Mouse (Mus musculus): ENCODE data around the gene Atp8a2.
A peak's percentile ranks its signal among the peaks of the same experiment; 100 is the strongest.

Gene Atp8a2

DNA sequence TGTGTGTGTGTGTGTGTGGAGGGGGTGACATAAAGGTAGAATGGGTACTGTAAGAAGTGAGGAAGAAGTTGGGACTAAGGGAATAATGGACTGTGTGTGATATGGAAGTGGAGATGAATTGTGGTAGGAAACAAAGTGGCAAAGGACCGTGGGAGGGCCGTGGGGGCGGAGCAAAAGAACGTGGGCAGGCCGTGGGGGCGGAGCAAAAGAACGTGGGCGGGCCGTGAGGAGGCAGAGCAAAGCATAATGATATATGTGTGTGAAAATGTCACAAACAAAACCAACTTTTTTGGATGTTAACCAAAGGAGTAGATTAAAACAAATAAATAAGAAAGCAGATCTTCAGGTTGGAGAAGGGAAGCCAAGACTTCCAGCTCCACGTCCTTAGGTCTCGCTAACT is 44.6 kb downstream of the Atp8a2 start:
- DNase-seq (ENCODE audit: low spot score): no peak

- no peak for DNase-seq (ENCODE audit: low spot score)
These were observed 48.1 kb downstream of the Atp8a2 start for GRCm38 (mm10) chr14:60148893-60149292.

DNA sequence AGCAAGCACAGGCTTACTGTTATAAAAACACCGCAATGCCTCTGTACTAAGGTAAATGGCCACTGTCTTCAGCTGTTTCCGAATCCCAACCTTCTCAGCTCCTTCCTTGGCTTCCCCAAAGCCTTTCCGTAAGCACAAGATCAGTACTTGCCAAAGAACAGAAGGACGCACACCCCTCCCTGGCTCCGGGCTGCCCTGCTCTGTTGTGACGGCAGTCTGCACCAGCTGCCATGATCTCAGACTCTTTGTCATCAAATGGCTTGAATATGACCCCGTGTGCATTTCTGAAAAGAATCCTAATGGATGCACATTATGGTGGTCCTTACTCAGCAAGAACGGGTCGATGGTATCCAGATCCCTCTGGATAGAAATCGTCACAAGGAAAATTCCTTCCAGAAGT is 53.7 kb downstream of the Atp8a2 start:
- DNase-seq (ENCODE audit: low spot score): no peak

DNA sequence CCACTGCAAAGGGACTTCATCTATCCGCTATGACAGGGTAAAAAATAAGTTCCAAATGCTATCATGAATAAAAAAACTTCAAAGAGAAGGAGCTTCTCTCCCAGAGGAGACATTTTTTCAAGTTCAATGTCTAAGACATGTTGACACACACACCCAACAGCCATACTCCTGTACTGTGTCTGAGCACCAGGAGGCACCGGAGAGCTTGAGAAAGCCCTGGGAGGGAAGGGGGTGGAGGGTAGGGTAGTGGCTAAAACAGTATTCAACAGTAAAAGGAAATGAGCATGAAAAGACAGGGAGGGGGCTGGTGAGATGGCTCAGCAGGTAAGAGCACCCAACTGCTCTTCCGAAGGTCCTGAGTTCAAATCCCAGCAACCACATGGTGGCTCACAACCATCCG is 58.6 kb downstream of the Atp8a2 start:
- DNase-seq (ENCODE audit: low spot score): no peak

- no peak for DNase-seq (ENCODE audit: low spot score)
These were observed 59.2 kb downstream of the Atp8a2 start for GRCm38 (mm10) chr14:60137812-60138211.

GRCm38 (mm10) chr14:60135801-60136200 is 61.2 kb downstream of the Atp8a2 start:
- no peak for DNase-seq (ENCODE audit: low spot score)

- no peak for DNase-seq (ENCODE audit: low spot score)
These were observed 62.3 kb downstream of the Atp8a2 start for GRCm38 (mm10) chr14:60134720-60135119.

DNA sequence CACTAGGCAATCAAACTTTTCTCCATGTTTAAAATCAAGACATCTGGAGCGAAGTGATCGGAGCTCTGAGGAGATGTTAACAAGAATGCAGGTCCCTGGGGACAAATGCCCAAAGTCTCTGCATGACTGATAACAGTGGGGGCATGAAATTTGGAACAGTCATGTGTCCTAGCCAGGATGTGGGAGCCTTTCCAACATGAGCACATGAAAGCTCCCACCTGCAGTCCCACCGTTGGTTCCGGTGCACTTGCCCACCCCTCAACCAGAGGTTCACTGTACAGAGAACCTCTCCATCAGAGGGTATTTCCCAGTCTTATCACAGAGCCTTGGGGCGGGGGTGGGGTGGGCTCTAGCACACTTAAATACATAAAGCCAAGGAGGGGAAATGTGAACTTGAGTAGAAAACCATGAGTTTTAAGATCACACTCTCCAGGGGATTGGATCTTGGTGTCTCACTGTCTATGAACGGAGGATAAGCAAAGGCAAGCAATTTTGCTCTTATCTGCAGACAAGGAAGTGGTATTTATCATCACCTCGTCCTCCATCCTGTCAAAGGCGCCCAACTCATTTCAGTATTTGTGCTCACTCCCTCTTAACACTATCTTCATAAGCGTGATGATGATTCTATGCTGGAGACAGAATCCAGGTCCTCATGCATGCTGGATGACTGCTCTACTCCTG is 65.6 kb downstream of the Atp8a2 start:
- no peak for DNase-seq (ENCODE audit: low spot score)

- DNase-seq (ENCODE audit: low spot score): no peak
These were observed 67.4 kb downstream of the Atp8a2 start for GRCm38 (mm10) chr14:60129564-60129963.

DNA sequence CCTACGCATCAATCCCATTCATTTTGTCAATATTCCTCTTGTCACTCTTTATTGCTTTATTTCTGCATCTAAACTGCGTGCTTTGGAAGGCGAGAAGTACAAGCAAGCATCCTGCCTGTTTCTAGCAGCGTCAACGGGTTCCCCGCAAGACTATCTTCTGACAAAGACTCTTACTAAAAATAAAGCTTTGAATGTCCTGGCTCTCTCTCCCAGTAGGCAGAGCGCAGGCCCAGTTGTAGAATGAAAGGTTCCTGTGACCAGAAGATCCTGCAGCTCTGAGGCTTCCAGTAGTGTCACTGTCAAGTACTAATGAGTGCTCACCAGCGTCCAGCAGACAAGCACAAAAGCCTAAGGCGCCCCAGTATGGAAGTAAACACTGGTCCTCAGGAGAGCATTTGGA is 71.8 kb downstream of the Atp8a2 start:
- no peak for DNase-seq (ENCODE audit: low spot score)

DNA sequence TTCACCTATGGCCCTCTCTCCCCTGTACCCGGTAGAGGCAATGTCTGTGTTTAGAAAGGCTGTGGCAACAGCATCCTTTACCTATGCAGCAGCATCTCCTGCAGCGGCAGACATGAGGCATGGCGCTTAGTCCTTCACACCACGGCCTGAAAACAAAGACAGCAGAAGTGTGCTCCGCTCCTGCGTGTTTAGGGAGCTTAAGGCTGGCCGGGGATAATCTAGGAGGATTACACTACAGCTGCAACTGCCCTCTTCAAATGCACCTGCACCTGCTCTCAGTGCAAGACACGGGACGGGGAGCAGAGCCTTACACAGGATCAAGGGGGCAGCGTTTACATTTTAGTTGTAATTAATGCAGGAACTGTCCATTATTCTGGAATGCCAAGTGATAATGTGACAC is 75.4 kb downstream of the Atp8a2 start:
- DNase-seq (ENCODE audit: low spot score): no peak

DNA sequence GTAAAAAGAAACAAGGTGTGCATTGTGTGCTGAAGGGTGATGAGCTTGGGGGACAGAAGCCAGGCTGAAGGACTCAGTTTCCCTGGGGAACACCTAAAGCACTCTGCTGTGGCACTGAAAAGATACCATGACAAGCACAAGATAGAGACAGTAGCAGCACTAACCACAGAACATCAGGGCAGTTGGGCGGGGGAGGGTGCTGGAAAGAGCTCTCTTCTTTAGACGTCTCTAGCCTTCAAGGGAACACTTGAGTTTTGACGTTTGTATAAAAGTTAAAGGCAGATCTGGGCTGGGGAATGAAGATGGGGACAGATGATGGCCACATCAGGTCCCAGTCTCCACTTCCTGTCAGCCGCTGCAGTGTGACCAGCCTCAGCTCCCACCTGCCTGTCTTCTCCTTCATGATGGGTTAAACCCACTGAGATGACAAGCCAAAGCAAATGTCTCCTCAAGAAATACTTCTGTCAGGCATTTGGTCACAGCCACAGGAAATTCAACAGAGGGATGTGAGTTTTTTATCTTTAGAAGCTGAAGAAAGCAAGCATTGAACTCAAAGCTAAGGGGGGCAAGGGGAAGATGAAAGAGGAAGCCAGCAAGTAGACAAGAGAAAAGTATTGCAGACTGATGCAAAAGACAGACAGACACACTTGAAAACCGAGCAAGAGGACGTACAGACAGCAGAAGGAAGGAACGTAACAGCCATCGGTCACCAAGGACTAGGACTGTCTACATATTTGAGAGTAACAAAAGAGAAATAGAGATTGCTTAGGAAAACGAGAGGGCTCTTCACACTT is 79.0 kb downstream of the Atp8a2 start:
- no peak for DNase-seq (ENCODE audit: low spot score)

DNA sequence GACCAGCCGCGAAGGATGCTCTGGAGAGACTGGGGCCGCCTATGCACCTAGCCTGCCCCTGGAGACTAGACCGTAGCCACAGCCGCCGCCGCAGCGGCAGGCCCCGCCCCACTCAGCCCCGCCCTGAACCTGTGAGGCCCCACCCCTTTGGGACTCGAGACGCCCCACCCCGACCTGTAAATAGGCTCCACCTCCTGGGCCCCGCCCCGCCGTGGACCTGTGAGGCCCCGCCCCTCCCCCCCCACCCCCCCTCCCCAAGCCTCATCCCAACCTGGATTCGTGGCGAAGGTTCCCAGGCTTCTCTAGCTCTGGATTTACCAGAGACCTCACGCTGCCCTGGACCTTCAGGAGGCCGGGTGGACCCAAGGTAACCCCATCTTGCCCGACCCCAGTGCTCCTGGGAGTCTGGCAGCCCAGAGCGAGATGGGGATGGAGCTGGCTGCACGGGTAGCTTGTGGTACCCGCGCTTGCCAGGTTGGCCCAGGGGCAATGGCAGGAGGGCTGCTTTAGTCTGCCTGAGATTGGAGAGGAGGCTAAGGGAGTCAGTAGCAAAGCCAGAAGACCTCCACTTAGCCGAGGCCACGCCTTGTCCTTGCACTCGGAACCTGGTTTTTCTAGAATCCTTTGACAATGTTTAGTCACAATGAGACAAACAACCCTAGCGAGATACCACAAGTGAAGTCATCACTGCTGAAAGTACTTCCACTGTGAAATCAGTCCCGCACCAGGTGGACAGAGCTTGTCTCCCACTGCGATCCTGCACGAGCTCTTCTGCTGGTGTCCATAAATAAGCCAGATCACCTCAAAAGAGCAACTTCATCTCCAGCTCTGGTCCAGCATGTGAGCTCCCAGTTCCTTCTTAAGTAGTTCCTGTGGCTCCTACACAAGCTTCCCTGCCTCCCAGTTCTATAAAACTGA is 109.9 kb downstream of the Atp8a2 start:
- peak; percentile 84 for DNase-seq (ENCODE audit: low spot score)

GRCm38 (mm10) chr14:60086254-60086807 is 110.6 kb downstream of the Atp8a2 start:
- DNase-seq (ENCODE audit: low spot score): peak; percentile 1

DNA sequence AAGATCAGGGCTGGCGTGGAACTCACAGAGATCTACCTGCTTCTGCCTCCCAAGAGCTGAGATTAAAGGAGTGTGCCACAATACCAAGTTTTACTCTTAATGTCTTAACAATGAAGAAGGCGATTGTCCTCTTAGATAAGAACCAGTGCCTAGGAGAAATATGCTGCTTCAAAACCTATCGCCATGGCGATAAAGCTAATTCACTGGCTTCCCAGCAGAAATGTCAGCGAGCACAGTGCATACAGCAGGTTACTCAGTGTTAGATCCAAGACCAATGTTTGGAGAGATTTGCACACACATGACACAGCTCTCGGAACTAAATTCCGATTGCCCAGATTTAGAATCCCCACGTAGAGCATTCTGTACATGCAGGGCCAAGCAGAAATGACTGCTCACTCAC is 114.2 kb downstream of the Atp8a2 start:
- no peak for DNase-seq (ENCODE audit: low spot score)

- no peak for DNase-seq (ENCODE audit: low spot score)
These were observed 124.5 kb downstream of the Atp8a2 start for GRCm38 (mm10) chr14:60072496-60072895.

DNA sequence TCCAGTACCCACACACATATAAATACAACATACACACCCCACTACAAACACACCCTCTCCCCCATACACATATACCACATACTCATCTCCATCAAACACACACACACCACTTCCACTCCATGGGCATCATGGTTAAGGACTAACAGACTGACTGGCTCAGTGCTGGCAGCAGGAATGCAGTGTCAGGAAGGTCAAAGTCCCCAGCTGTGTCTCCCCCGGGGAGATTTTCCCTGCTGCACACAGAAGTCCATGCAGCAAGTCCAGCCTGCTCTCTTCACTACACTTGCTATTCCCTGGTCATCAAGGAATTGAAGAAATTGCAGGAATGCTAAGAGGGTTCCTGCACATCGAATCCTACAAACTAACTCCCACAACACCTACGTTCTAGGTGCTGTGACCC is 131.8 kb downstream of the Atp8a2 start:
- no peak for DNase-seq (ENCODE audit: low spot score)

GRCm38 (mm10) chr14:60061023-60061422 is 136.0 kb downstream of the Atp8a2 start:
- DNase-seq (ENCODE audit: low spot score): no peak

- DNase-seq (ENCODE audit: low spot score): no peak
These were observed 138.1 kb downstream of the Atp8a2 start for GRCm38 (mm10) chr14:60058867-60059266.

- no peak for DNase-seq (ENCODE audit: low spot score)
These were observed 141.7 kb downstream of the Atp8a2 start for GRCm38 (mm10) chr14:60055231-60055630.

DNA sequence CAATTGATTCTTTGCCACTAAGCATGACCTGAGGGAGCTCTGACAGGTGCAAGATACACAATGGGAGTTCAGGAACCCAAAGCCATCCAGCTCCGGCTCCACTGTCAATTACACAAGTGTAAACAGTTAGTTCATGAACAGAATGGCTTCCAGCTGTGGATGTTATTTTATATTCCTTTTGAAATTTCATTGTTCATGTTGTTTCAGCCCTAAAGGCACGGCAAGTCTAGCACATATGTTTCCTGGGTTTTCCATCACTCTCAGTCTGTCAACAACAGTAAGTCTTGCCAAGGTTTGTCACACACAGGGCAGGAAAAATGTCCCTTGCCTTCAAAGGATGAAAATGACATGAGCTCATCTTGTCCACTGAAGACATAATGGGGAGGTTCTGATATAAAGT is 166.3 kb downstream of the Atp8a2 start:
- DNase-seq (ENCODE audit: low spot score): no peak

GRCm38 (mm10) chr14:60027139-60027538 is 169.8 kb downstream of the Atp8a2 start:
- no peak for DNase-seq (ENCODE audit: low spot score)

Data from embryo, embryonic 10.5 days (tissue).